Mouse (Mus musculus) testis, postnatal 10 days (tissue): ENCODE measurements around the gene Nrarp.

ENCODE experiments used
- DNase-seq: peaks from one replicate; pipeline ENCODE4 v3.0.0; 2021; ENCODE audit warnings: low spot score

Nrarp gene

GRCm38 (mm10) chr2:25196172-25196954 is 15.8 kb downstream of the Nrarp start, which contains the start of gene Tor4a:
Gene Tor4a (minus strand): TSS chr2:25196886.
- DNase-seq: peak; percentile 70

GRCm38 (mm10) chr2:25197191-25197590 is 16.6 kb downstream of the Nrarp start:
- no peak for DNase-seq

- no peak for DNase-seq
Measured at GRCm38 (mm10) chr2:25197946-25198345, 17.4 kb downstream of the Nrarp start.

GRCm38 (mm10) chr2:25200631-25201030 is 20.1 kb downstream of the Nrarp start:
- no peak for DNase-seq

GRCm38 (mm10) chr2:25203631-25204214 is 23.2 kb downstream of the Nrarp start:
- DNase-seq: peak; percentile 65

- DNase-seq: no peak
Measured at GRCm38 (mm10) chr2:25207593-25207992, 27.0 kb downstream of the Nrarp start.

GRCm38 (mm10) chr2:25210686-25211085 is 30.1 kb downstream of the Nrarp start:
- no peak for DNase-seq

- DNase-seq: peak; percentile 93
Measured at GRCm38 (mm10) chr2:25211121-25211670, 30.6 kb downstream of the Nrarp start, which contains the start of gene Nelfb. Gene Nelfb (minus strand): TSS chr2:25211489.

- no peak for DNase-seq
Measured at GRCm38 (mm10) chr2:25213266-25213865, 32.8 kb downstream of the Nrarp start.

- no peak for DNase-seq
Measured at GRCm38 (mm10) chr2:25214444-25214843, 33.9 kb downstream of the Nrarp start, which contains the start of gene Stpg3. Gene Stpg3 (minus strand): TSS chr2:25214637.

GRCm38 (mm10) chr2:25217666-25218065 is 37.1 kb downstream of the Nrarp start:
- DNase-seq: no peak

GRCm38 (mm10) chr2:25218445-25218844 is 37.9 kb downstream of the Nrarp start, which contains the start of gene Fam166a:
Gene Fam166a (plus strand): TSS chr2:25218745.
- DNase-seq: no peak

GRCm38 (mm10) chr2:25221331-25221772 is 40.8 kb downstream of the Nrarp start:
- no peak for DNase-seq

- peak; percentile 82 for DNase-seq
Measured at GRCm38 (mm10) chr2:25223681-25224491, 43.3 kb downstream of the Nrarp start.

- DNase-seq: no peak
Measured at GRCm38 (mm10) chr2:25224492-25224765, 43.9 kb downstream of the Nrarp start, which contains the start of gene Tubb4b. Gene Tubb4b (minus strand): TSS chr2:25224702.

- peak; percentile 94 for DNase-seq
Measured at GRCm38 (mm10) chr2:25224766-25225752, 44.5 kb downstream of the Nrarp start.

GRCm38 (mm10) chr2:25225811-25226379 is 45.3 kb downstream of the Nrarp start:
- no peak for DNase-seq

GRCm38 (mm10) chr2:25226864-25227263 is 46.3 kb downstream of the Nrarp start:
- DNase-seq: no peak

- DNase-seq: no peak
Measured at GRCm38 (mm10) chr2:25227406-25227805, 46.8 kb downstream of the Nrarp start.

- DNase-seq: peak; percentile 90
Measured at GRCm38 (mm10) chr2:25228431-25228889, 47.9 kb downstream of the Nrarp start.
